Mouse (Mus musculus) kidney, postnatal 0 days (tissue): Measurements from ENCODE around the gene Stxbp1. TPM values are rescaled to one million over a fixed set of nuclear protein-coding genes. Genes with fewer than 3 reads are reported as not detected.
"Not testable (repeated sequence)": the region's sequence is repeated elsewhere in the genome, so short reads cannot be mapped to it uniquely, and the experiment has no call there.

Experiments used
- ATAC-seq: fragments of 200-750 bp; cut with Nextera tagmentation; replicated peaks from 2 replicates; pipeline ENCODE4 v1.8.0; 2017; ENCODE audit warnings: low read depth, moderate number of reproducible peaks, moderate TSS enrichment, moderate library complexity; ENCODE audit not compliant: low FRiP score
- DNase-seq: peaks from one replicate; pipeline ENCODE4 v3.0.0-alpha.2; 2016; ENCODE audit warnings: low spot score
- H3K27ac ChIP-seq: fragments of 300-500 bp; sonication (generic); 2 replicates; pipeline ENCODE4 v1.5.1; 2014; ENCODE audit warnings: mild to moderate bottlenecking
- H3K27me3 ChIP-seq: fragments of 300-500 bp; sonication (generic); 2 replicates; pipeline ENCODE4 v1.6.1; 2014; ENCODE audit warnings: low read length, mixed read lengths; ENCODE audit not compliant: insufficient read depth
- H3K36me3 ChIP-seq: fragments of 300-500 bp; sonication (generic); 2 replicates; pipeline ENCODE4 v1.6.1; 2014; ENCODE audit warnings: low read length, mixed read lengths; ENCODE audit not compliant: insufficient read depth
- H3K4me1 ChIP-seq: fragments of 300-500 bp; sonication (generic); replicated peaks from 2 replicates; pipeline ENCODE4 v1.6.1; 2014; ENCODE audit warnings: antibody characterized with exemption, low read length, mixed read lengths; ENCODE audit not compliant: insufficient read depth
- H3K4me2 ChIP-seq: fragments of 300-500 bp; sonication (generic); 2 replicates; pipeline ENCODE4 v1.6.1; 2014; ENCODE audit warnings: mild to moderate bottlenecking, low read length, moderate library complexity, mixed read lengths
- H3K4me3 ChIP-seq: fragments of 300-500 bp; sonication (generic); replicated peaks from 2 replicates; pipeline ENCODE4 v1.5.1; 2014; ENCODE audit warnings: low read depth, low read length
- H3K9ac ChIP-seq: fragments of 300-500 bp; sonication (generic); 2 replicates; pipeline ENCODE4 v1.6.1; 2014; ENCODE audit warnings: low read depth, low read length
- H3K9me3 ChIP-seq: fragments of 300-500 bp; sonication (generic); replicated peaks from 2 replicates; pipeline ENCODE4 v1.6.1; 2016; ENCODE audit warnings: low read length, inconsistent platforms, mixed read lengths
- CTCF ChIP-seq: IDR thresholded peaks from 2 replicates; pipeline ENCODE4 v1.5.1; 2016; ENCODE audit warnings: antibody characterized with exemption, low read depth, mild to moderate bottlenecking, moderate library complexity
- WGBS: fragments of 180-500 bp; shearing (Covaris S2); extraction: QIAGEN DNeasy Blood & Tissue Kit; methylation state at CpG from one replicate; pipeline ENCODE4 v1.1.7; 2014; 5-methylcytosine and 5-hydroxymethylcytosine counted together
- polyA plus RNA-seq: library from polyadenylated mRNA; unstranded; fragments of >200 nt; fragmentation: Nextera tagmentation; extraction: Ambion mirVana; gene quantifications from 2 replicates; pipeline ENCODE4 v1.2.1, GENCODE M21; 2015

The Stxbp1 gene
- polyA plus RNA-seq, 1 experiment from 2014 or later: 14.3 TPM

DNA sequence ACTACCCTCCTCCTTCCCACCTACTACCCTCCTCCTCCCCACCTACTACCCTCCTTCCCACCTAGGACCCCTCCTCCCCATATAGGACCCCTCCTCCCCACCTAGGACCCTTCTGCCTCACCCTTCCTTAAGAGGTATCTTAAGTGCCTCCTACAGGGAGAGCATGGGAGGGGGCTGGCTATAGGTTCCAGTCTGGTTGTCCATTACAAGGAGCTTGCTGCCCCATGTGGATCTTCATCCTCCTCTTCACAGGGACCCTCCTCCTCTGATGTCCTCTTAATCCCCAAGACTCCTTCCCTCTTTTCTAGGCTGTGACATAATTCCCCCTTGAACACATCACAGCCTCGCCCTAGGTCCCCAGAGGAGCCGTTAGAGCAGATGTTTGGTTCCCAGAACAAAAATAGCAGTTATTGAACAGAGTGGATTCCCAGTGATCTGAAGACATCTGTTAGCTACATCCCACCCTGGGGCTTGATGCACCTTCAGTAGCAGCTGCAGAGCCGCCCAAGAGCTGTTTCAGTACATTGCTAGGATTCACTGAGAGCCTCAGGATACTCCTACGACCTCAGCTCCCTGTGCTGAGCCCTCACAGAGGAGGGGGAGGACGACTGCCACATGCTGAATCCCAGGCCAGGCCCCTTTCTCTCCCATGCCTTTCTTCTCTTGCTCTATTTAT is 8.9 kb upstream of the Stxbp1 start:
- Histone ChIP-seq H3K4me3 (no peak overlapping the region), H3K36me3 (no peaks in the 10 kb centered on the region), H3K27me3 (no peaks in the 10 kb centered on the region), H3K9me3 (no peaks in the 10 kb centered on the region), H3K9ac (no peak overlapping the region), H3K4me1 (no peaks in the 10 kb centered on the region), H3K27ac (no peak overlapping the region), H3K4me2 (no peak overlapping the region)
- no peak for TF ChIP-seq CTCF
- 39% methylated on average over 5 of the region's 5 CpGs for WGBS
- DNase-seq: no peak
- ATAC-seq: no peak

DNA sequence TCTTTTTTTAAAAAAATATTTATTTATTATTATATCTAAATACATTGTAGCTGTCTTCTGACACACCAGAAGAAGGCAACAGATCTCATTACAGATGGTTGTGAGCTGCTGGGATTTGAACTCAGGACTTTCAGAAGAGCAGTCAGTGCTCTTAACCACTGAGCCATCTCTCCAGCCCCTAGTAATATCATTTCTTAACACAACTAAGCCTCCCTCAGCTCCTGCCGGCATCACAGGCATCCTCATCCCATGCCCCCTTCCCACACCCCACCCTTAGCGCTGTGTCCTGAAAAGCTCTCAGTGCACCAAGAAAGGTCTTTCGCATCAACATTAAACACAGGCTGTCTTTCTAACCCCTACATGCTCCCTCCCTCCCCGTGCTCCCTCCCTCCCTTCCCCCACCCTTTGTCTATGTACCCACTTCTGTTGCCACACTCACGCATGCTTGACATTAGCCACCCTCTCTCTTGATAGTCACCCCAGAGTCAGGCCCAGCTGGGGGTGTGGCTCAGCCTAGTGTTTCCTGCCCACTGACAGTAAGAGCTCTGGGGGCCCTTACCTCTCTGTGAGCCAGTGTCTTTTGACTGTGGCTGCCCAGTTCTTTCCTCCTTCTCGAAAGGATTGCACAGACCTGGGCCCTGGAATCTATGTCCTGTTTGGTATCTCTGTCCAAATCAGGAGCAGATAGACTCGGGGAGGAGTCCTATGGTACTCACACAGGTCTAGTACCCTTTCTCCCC is 8.2 kb upstream of the Stxbp1 start:
- Histone ChIP-seq H3K27ac (no peak overlapping the region), H3K9ac (no peak overlapping the region), H3K9me3 (no peaks in the 10 kb centered on the region), H3K36me3 (no peaks in the 10 kb centered on the region), H3K27me3 (no peaks in the 10 kb centered on the region), H3K4me3 (no peak overlapping the region), H3K4me2 (no peak overlapping the region), H3K4me1 (no peaks in the 10 kb centered on the region)
- ATAC-seq (no peak), DNase-seq (no peak)
- no peak for TF ChIP-seq CTCF
- WGBS: 78% methylated on average over 7 of the region's 7 CpGs

GRCm38 (mm10) chr2:32854206-32854605 is 7.2 kb upstream of the Stxbp1 start:
- 4% methylated on average over 8 of the region's 8 CpGs for WGBS
- Histone ChIP-seq H3K4me3 (no peak overlapping the region), H3K9me3 (no peaks in the 10 kb centered on the region), H3K9ac (no peak overlapping the region), H3K27ac (no peak overlapping the region), H3K4me2 (no peak overlapping the region), H3K4me1 (no peaks in the 10 kb centered on the region), H3K27me3 (no peaks in the 10 kb centered on the region), H3K36me3 (no peaks in the 10 kb centered on the region)
- peak; percentile 97 for TF ChIP-seq CTCF
- ATAC-seq (peak; percentile 63; the same call in 1 of the 2 replicates), DNase-seq (peak; percentile 93)

DNA sequence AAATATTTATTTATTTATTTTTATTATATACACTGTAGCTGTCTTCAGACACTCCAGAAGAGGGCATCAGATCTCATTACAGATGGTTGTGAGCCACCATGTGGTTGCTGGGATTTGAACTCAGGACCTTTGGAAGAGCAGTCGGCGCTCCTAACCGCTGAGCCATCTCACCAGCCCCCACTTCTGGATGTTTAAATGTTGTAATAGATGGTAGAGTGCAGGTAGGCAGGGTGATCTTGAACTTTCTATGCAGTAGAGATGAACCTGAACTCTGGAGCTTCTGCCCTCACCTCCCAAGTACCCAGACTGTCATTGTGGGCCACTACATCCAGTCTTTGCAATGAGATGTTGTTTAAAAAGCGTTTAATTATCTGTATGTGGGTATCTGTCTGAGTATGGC is 6.7 kb upstream of the Stxbp1 start:
- DNase-seq, ATAC-seq, H3K4me3 ChIP-seq, H3K27me3 ChIP-seq, H3K9ac ChIP-seq, H3K9me3 ChIP-seq, H3K4me1 ChIP-seq, H3K27ac ChIP-seq, H3K36me3 ChIP-seq, H3K4me2 ChIP-seq: not testable (repeated sequence)
- 69% methylated on average over 4 of the region's 4 CpGs for WGBS

GRCm38 (mm10) chr2:32852156-32852555 is 5.1 kb upstream of the Stxbp1 start:
- Histone ChIP-seq H3K4me1 (no peaks in the 10 kb centered on the region), H3K9me3 (no peaks in the 10 kb centered on the region), H3K36me3 (no peaks in the 10 kb centered on the region), H3K9ac (no peak overlapping the region), H3K27me3 (no peaks in the 10 kb centered on the region), H3K4me3 (no peak overlapping the region), H3K4me2 (no peak overlapping the region; the same call in 1 of the 2 replicates), H3K27ac (no peak overlapping the region)
- DNase-seq (peak; percentile 50), ATAC-seq (no peak; the same call in 1 of the 2 replicates)
- WGBS: 2% methylated on average over 20 of the region's 20 CpGs
- peak; percentile 60 for TF ChIP-seq CTCF

DNA sequence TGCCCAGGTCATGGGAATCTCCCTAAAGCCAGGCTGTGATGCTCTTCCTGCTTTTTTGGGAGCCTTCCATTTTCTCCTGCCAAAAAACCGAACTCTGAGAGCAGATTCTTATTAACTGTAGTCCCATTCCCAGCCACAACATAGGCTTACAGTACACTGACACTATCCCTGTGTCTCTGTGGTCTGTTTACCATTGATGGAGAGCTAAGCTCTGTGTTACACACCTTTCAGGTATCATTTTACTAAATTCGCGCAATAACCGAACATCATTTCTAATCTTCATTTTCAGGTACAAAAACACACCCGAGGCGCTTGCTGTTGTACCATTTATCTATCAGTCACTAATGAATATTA is 400 bp upstream of the Stxbp1 start:
- Histone ChIP-seq H3K27ac (no peak overlapping the region), H3K9me3 (no peaks in the 10 kb centered on the region), H3K9ac (no peak overlapping the region), H3K36me3 (no peaks in the 10 kb centered on the region), H3K4me3 (0 out of 2 replicates have a peak overlapping the region, but pooled peaks have one; percentile 70), H3K4me1 (no peaks in the 10 kb centered on the region), H3K27me3 (no peaks in the 10 kb centered on the region), H3K4me2 (peak overlapping the region; percentile 78)
- TF ChIP-seq CTCF: no peak
- DNase-seq (no peak), ATAC-seq (no peak)
- 48% methylated on average over 6 of the region's 6 CpGs for WGBS
